Comparison of ENCODE assay signal across 34 mouse cellular contexts in the genomic region with DNA sequence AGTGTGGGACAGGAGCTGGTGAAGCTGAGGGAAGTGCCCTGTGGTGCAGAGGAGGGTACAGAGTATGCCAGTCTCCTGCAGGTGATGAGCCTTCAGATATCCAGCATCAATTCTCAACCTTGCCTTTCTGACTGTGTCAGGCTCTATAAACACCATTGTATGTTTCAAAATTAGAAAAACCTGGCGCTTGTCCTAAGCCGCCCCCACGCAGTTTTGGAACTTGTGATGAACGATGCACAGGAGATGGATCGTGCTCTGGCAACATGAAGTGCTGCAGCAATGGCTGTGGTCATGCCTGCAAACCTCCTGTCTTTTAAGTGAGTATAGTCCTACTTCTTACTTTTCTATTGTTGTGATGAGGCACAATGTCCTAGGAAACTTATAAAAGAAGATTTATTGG. TPM values are rescaled to one million over a fixed set of nuclear protein-coding genes. Genes with fewer than 3 reads are reported as not detected.
DNase-seq lines count a peak whose midpoint lies in the region; ATAC-seq lines count a peak whose summit lies in the region.
"Had no signal": no experiment of that assay in that cellular context is flagged by ENCODE, and none has a peak within 500 bp of the region (broad histone marks: within the 10 kb centered on the region; RNA-seq: fewer than 3 reads in every experiment).

No protein-coding gene starts in this region.

- no peak overlapping the region for H3K4me2 ChIP-seq in forebrain, embryonic 16.5 days (ENCODE audit: low read length)
- no peak overlapping the region for H3K4me2 ChIP-seq in liver, embryonic 11.5 days
- H3K4me2 ChIP-seq: embryonic facial prominence, embryonic 13.5 days; forebrain, embryonic 15.5 days; heart, embryonic 11.5 days; hindbrain, embryonic 13.5 days; limb, embryonic 12.5 days; lung, embryonic 15.5 days; midbrain, embryonic 11.5 days; neural tube, embryonic 12.5 days had no signal

- WGBS in forebrain, embryonic 16.5 days = 94% methylated on average over 5 of the region's 5 CpGs
- 89% methylated on average over 5 of the region's 5 CpGs for WGBS in liver, embryonic 11.5 days

- ATAC-seq in forebrain, embryonic 16.5 days = no peak
- no peak for ATAC-seq in liver, embryonic 11.5 days (replicated peaks; ENCODE audit: low FRiP score)
- ATAC-seq: CD4-positive, CD25-positive, alpha-beta regulatory T cell, adult 4 months; forebrain, embryonic 15.5 days; intestine, postnatal 0 days had no signal

- H3K27me3 ChIP-seq in forebrain, embryonic 16.5 days (replicated peaks; ENCODE audit: control insufficient read depth, insufficient read depth, low read length) = no peaks in the 10 kb centered on the region
- H3K27me3 ChIP-seq in liver, embryonic 11.5 days (replicated peaks; ENCODE audit: control insufficient read depth, insufficient read depth, low read length) = no peaks in the 10 kb centered on the region
- H3K27me3 ChIP-seq: embryonic facial prominence, embryonic 13.5 days; forebrain, embryonic 15.5 days; hindbrain, embryonic 13.5 days; limb, embryonic 12.5 days; lung, embryonic 15.5 days; neural tube, embryonic 12.5 days had no signal

- H3K9me3 ChIP-seq in forebrain, embryonic 16.5 days (ENCODE audit: control insufficient read depth, low read length) = no peaks in the 10 kb centered on the region
- H3K9me3 ChIP-seq in liver, embryonic 11.5 days (ENCODE audit: control insufficient read depth, low read length) = no peaks in the 10 kb centered on the region
- H3K9me3 ChIP-seq: embryonic facial prominence, embryonic 13.5 days; forebrain, embryonic 10.5 days; forebrain, embryonic 15.5 days; hindbrain, embryonic 13.5 days; limb, embryonic 12.5 days; lung, embryonic 15.5 days; neural tube, embryonic 12.5 days had no signal

- H3K9ac ChIP-seq in forebrain, embryonic 16.5 days (replicated peaks; ENCODE audit: low read depth, low read length) = no peak overlapping the region
- H3K9ac ChIP-seq in liver, embryonic 11.5 days (ENCODE audit: low read depth, low read length) = no peak overlapping the region
- H3K9ac ChIP-seq: embryonic facial prominence, embryonic 13.5 days; forebrain, embryonic 15.5 days; hindbrain, embryonic 13.5 days; limb, embryonic 12.5 days; lung, embryonic 15.5 days; neural tube, embryonic 12.5 days had no signal

- DNase-seq in layer of hippocampus, adult 18-20 months (ENCODE audit: low spot score in 2 of 2) = peak; percentile 13 to 66
- no peak for DNase-seq in layer of hippocampus, adult 9-10 months (ENCODE audit: low spot score)
- DNase-seq in right cerebral cortex, postnatal 14 days = peak; percentile 8
- DNase-seq in right cerebral cortex, postnatal 4 days = no peak
- DNase-seq in layer of hippocampus, adult 8-10 months (ENCODE audit: low spot score in 2 of 2) = peak; percentile 7 to 19
- DNase-seq in liver, embryonic 11.5 days (ENCODE audit: low spot score) = no peak
- DNase-seq: adrenal gland, postnatal 25 days; cerebellum, adult 18-20 months; cerebellum, postnatal 10 days; gastrocnemius, postnatal 25 days; heart, adult 18-20 months; heart, postnatal 4 days; kidney, adult 9 months; kidney, postnatal 10 days had no signal

- no peak overlapping the region for H3K4me3 ChIP-seq in forebrain, embryonic 16.5 days (replicated peaks; ENCODE audit: low read length)
- H3K4me3 ChIP-seq in liver, embryonic 11.5 days (ENCODE audit: low read depth, low read length) = no peak overlapping the region
- H3K4me3 ChIP-seq: embryonic facial prominence, embryonic 13.5 days; forebrain, embryonic 10.5 days; forebrain, embryonic 15.5 days; hindbrain, embryonic 13.5 days; limb, embryonic 12.5 days; lung, embryonic 15.5 days; myocyte; neural tube, embryonic 12.5 days had no signal

- no peaks in the 10 kb centered on the region for H3K4me1 ChIP-seq in forebrain, embryonic 16.5 days (replicated peaks; ENCODE audit: control insufficient read depth, insufficient read depth, low read length)
- H3K4me1 ChIP-seq in liver, embryonic 11.5 days (replicated peaks; ENCODE audit: control insufficient read depth, insufficient read depth, low read length) = no peaks in the 10 kb centered on the region
- H3K4me1 ChIP-seq: embryonic facial prominence, embryonic 13.5 days; forebrain, embryonic 10.5 days; forebrain, embryonic 15.5 days; hindbrain, embryonic 13.5 days; limb, embryonic 12.5 days; lung, embryonic 15.5 days; neural tube, embryonic 12.5 days had no signal

- H3K27ac ChIP-seq in forebrain, embryonic 16.5 days (ENCODE audit: low read length) = no peak overlapping the region
- H3K27ac ChIP-seq in liver, embryonic 11.5 days (ENCODE audit: low read depth, low read length) = no peak overlapping the region
- H3K27ac ChIP-seq: embryonic facial prominence, embryonic 13.5 days; forebrain, embryonic 10.5 days; forebrain, embryonic 15.5 days; hindbrain, embryonic 13.5 days; limb, embryonic 12.5 days; lung, embryonic 15.5 days; neural tube, embryonic 12.5 days had no signal

- H3K36me3 ChIP-seq in forebrain, embryonic 16.5 days (ENCODE audit: control insufficient read depth, insufficient read depth) = no peaks in the 10 kb centered on the region
- H3K36me3 ChIP-seq in liver, embryonic 11.5 days (ENCODE audit: control insufficient read depth, insufficient read depth, low read length) = no peaks in the 10 kb centered on the region
- H3K36me3 ChIP-seq: embryonic facial prominence, embryonic 13.5 days; forebrain, embryonic 10.5 days; forebrain, embryonic 15.5 days; hindbrain, embryonic 13.5 days; limb, embryonic 12.5 days; lung, embryonic 15.5 days; neural tube, embryonic 12.5 days had no signal

RNA-seq across cellular contexts. Expression of a gene that starts 0.9 kb away (rescaled TPM):
- total RNA-seq in layer of hippocampus, adult 18-20 months (2021) = under 1 TPM; 0.69 to 0.96 TPM
- not detected for total RNA-seq in layer of hippocampus, adult 8-10 months (2022)
- polyA plus RNA-seq in forebrain, embryonic 16.5 days (2015; fragmentation: Nextera tagmentation; extraction: Ambion mirVana) = not detected in 2 replicates
- polyA plus RNA-seq in liver, embryonic 11.5 days (2014; fragmentation: Nextera tagmentation; extraction: Ambion mirVana) = not detected in 2 replicates
- total RNA-seq: adrenal gland, adult 18-20 months; adrenal gland, postnatal 25 days; common myeloid progenitor, adult 5-6 weeks; gastrocnemius, adult 18-20 months; gastrocnemius, postnatal 25 days; heart, adult 18-20 months; liver, adult 2 months; midbrain, postnatal 0 days had no signal
- polyA plus RNA-seq: brain, embryonic 14.5 days; CD4-positive, CD25-positive, alpha-beta regulatory T cell, adult 4 months; embryonic facial prominence, embryonic 13.5 days; forebrain, embryonic 10.5 days; forebrain, embryonic 15.5 days; hindbrain, embryonic 13.5 days; large intestine, adult 2 months; limb, embryonic 12.5 days; liver, adult 2 months; midbrain, embryonic 11.5 days; myocyte; neural tube, embryonic 12.5 days had no signal

RNA-seq across cellular contexts. Expression of a gene that starts 5.9 kb away (rescaled TPM):
- not detected for total RNA-seq in layer of hippocampus, adult 18-20 months (2021)
- total RNA-seq in layer of hippocampus, adult 8-10 months (2022) = 1 to 10 TPM in 2 of 4 experiments, not detected in 2; 2.3 to 2.4 TPM
- not detected in 2 replicates for polyA plus RNA-seq in forebrain, embryonic 16.5 days (2015; fragmentation: Nextera tagmentation; extraction: Ambion mirVana)
- 7.1 and 7.2 TPM in 2 replicates for polyA plus RNA-seq in liver, embryonic 11.5 days (2014; fragmentation: Nextera tagmentation; extraction: Ambion mirVana)
- total RNA-seq: heart, postnatal 4 days; midbrain, postnatal 0 days had no signal
- polyA plus RNA-seq: brain, embryonic 14.5 days; CD4-positive, CD25-positive, alpha-beta regulatory T cell, adult 4 months; forebrain, embryonic 10.5 days; forebrain, embryonic 15.5 days; midbrain, embryonic 11.5 days; myocyte had no signal

RNA-seq across cellular contexts. Expression of a gene that starts 37.1 kb away (rescaled TPM):
- not detected for total RNA-seq in layer of hippocampus, adult 18-20 months (2021)
- not detected for total RNA-seq in layer of hippocampus, adult 8-10 months (2022)
- not detected in 2 replicates for polyA plus RNA-seq in forebrain, embryonic 16.5 days (2015; fragmentation: Nextera tagmentation; extraction: Ambion mirVana)
- 1.6 and 2.0 TPM in 2 replicates for polyA plus RNA-seq in liver, embryonic 11.5 days (2014; fragmentation: Nextera tagmentation; extraction: Ambion mirVana)
- total RNA-seq: adrenal gland, postnatal 25 days; heart, adult 18-20 months; heart, postnatal 4 days; midbrain, postnatal 0 days had no signal
- polyA plus RNA-seq: brain, embryonic 14.5 days; CD4-positive, CD25-positive, alpha-beta regulatory T cell, adult 4 months; embryonic facial prominence, embryonic 13.5 days; forebrain, embryonic 10.5 days; forebrain, embryonic 15.5 days; heart, embryonic 11.5 days; hindbrain, embryonic 13.5 days; intestine, postnatal 0 days; limb, embryonic 12.5 days; midbrain, embryonic 11.5 days; midbrain, postnatal 0 days; myocyte; neural tube, embryonic 12.5 days had no signal

RNA-seq across cellular contexts. Expression of a gene that starts 43.8 kb away (rescaled TPM):
- 10 to 100 TPM; 15.0 to 16.0 TPM for total RNA-seq in layer of hippocampus, adult 18-20 months (2021)
- 10 to 100 TPM; 16.7 to 22.0 (median 19.9) TPM for total RNA-seq in layer of hippocampus, adult 8-10 months (2022)
- 34.5 and 41.0 TPM in 2 replicates for polyA plus RNA-seq in forebrain, embryonic 16.5 days (2015; fragmentation: Nextera tagmentation; extraction: Ambion mirVana)
- 14.5 and 16.8 TPM in 2 replicates for polyA plus RNA-seq in liver, embryonic 11.5 days (2014; fragmentation: Nextera tagmentation; extraction: Ambion mirVana)

RNA-seq across cellular contexts. Expression of a gene that starts 47.3 kb away (rescaled TPM):
- not detected for total RNA-seq in layer of hippocampus, adult 18-20 months (2021)
- total RNA-seq in layer of hippocampus, adult 8-10 months (2022) = 1 to 10 TPM in 2 of 4 experiments, not detected in 2; 3.1 to 7.1 TPM
- polyA plus RNA-seq in forebrain, embryonic 16.5 days (2015; fragmentation: Nextera tagmentation; extraction: Ambion mirVana) = 0.93 TPM in 1 of 2 replicates, not detected in the other
- polyA plus RNA-seq in liver, embryonic 11.5 days (2014; fragmentation: Nextera tagmentation; extraction: Ambion mirVana) = 1.1 TPM in 1 of 2 replicates, not detected in the other
- total RNA-seq: adrenal gland, adult 18-20 months; adrenal gland, postnatal 25 days; gastrocnemius, adult 18-20 months; gastrocnemius, postnatal 25 days; heart, adult 18-20 months; heart, postnatal 4 days; liver, adult 2 months; midbrain, postnatal 0 days had no signal
- polyA plus RNA-seq: midbrain, embryonic 11.5 days; midbrain, postnatal 0 days; myocyte had no signal

Comparison
In these comparisons a context has a peak if more than half of its experiments do, and no peak if none do; other contexts are left out.
1. DNase-seq: peak in layer of hippocampus, adult 18-20 months (2 of 2), right cerebral cortex, postnatal 14 days (single experiment) and layer of hippocampus, adult 8-10 months (2 of 2); none in layer of hippocampus, adult 9-10 months (single experiment), right cerebral cortex, postnatal 4 days (single experiment) and liver, embryonic 11.5 days (single experiment).